Mouse (Mus musculus) liver, adult 2 months (tissue): ENCODE measurements around the gene Bmp6.

ENCODE experiments used
- CTCF ChIP-seq: fragments of 200-500 bp; IDR thresholded peaks from 2 replicates; pipeline ENCODE4 v1.5.1; 2011; ENCODE audit warnings: low read depth, low read length, control low read depth
- POLR2A ChIP-seq: fragments of 200-500 bp; IDR thresholded peaks from 2 replicates; pipeline ENCODE4 v1.6.1; 2011; ENCODE audit warnings: low read length, control low read depth; ENCODE audit not compliant: insufficient read depth; ENCODE audit errors: extremely low read depth

GRCm38 (mm10) chr13:38534731-38535130 lies 189.8 kb downstream of the Bmp6 start:
- TF ChIP-seq CTCF = no peak
- TF ChIP-seq POLR2A = no peak
